Mouse (Mus musculus) brain, embryonic 18.5 days (tissue): ENCODE results near the gene Dmbt1.
"Not testable (repeated sequence)": the region's sequence is repeated elsewhere in the genome, so short reads cannot be mapped to it uniquely, and the experiment has no call there.

Experiments used
- DNase-seq: peaks from one replicate; pipeline ENCODE4 v3.0.0-alpha.2; 2012; ENCODE audit warnings: low read depth, low spot score

The Dmbt1 gene

GRCm38 (mm10) chr7:131031755-131032154 lies at the start of gene Dmbt1:
Gene Dmbt1 (plus strand): TSS chr7:131032053.
- no peak for DNase-seq

DNA sequence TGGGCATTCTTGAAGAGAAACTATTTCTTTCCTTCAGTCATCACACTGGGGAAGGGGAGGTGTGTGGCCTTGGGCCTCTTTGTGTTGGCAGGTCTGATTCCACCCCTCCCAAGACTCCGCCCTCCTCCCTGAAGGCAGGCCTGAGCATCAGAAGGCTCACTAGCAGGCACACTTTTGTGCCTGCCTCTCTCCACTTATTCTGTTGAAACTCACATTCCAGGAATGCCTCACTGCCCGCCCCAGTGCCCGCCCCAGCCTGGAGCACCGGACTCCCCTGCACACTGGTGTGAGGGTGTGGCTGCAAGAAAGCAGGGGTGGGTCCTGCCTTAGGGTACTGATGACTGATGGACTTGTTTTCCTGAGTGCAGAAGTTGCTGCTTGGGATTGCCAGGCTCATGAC lies 49.5 kb upstream of the Dmbt1 start:
- DNase-seq: no peak

DNA sequence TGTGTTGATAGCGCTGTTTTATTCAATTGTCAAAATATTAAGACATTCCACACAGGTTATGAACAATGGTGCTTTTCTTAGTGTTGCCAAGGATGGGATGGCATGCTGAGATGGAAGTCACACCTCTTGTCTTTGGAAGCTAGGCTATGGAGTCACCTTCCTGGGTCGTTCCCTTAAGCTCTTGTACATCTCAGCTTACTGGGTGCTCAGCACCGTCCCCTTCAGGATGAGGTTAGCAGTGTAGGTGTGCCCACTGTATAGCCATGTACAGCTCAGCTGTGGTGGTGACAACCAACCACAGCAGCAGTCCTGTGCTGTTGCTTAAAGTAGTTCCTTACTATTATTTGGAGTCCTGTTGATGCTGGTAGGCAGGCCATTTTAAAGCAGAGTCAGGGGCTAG lies 49.0 kb upstream of the Dmbt1 start:
- no peak for DNase-seq

GRCm38 (mm10) chr7:130984294-130984693 lies 47.6 kb upstream of the Dmbt1 start:
- no peak for DNase-seq

GRCm38 (mm10) chr7:130985193-130985592 lies 46.7 kb upstream of the Dmbt1 start:
- DNase-seq: no peak

GRCm38 (mm10) chr7:130985716-130986115 lies 46.1 kb upstream of the Dmbt1 start:
- DNase-seq: no peak

GRCm38 (mm10) chr7:130988146-130988545 lies 43.7 kb upstream of the Dmbt1 start:
- DNase-seq: no peak

GRCm38 (mm10) chr7:130989371-130989770 lies 42.5 kb upstream of the Dmbt1 start:
- DNase-seq: no peak

DNA sequence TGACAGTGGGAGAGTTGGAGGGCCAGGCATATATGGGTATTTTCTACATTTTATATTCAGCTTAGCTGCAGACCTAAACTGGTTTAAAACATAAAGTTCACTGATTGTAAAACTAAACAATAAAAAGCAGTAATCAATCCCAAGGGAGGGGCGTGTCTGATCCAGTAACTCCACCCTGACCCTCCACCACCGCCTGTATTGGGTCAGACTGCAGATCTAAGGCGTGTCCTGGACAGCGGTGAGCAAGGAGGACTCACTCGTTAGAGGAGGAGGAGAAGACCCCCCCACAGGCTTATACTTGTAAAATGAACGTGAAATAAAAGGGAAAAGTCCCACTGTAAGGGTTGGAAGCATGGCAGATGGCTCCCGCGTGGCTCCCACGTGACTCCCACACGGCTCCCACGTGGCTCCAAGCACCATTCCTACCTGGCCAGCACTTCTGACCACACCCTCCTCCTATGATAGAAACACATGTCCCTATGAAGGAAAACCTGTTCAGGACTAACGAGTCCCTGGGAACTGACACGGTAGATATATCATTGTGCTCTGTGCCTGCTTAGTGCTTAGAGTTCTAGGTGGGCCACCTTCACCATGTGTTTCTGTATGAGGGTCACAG lies 40.6 kb upstream of the Dmbt1 start:
- DNase-seq: no peak

- DNase-seq: no peak
Observed at GRCm38 (mm10) chr7:130993907-130994306, 37.9 kb upstream of the Dmbt1 start.

GRCm38 (mm10) chr7:131001976-131002726 lies 29.7 kb upstream of the Dmbt1 start:
- no peak for DNase-seq

GRCm38 (mm10) chr7:131004071-131004470 lies 27.8 kb upstream of the Dmbt1 start:
- no peak for DNase-seq

GRCm38 (mm10) chr7:131007221-131007620 lies 24.6 kb upstream of the Dmbt1 start:
- DNase-seq: no peak

DNA sequence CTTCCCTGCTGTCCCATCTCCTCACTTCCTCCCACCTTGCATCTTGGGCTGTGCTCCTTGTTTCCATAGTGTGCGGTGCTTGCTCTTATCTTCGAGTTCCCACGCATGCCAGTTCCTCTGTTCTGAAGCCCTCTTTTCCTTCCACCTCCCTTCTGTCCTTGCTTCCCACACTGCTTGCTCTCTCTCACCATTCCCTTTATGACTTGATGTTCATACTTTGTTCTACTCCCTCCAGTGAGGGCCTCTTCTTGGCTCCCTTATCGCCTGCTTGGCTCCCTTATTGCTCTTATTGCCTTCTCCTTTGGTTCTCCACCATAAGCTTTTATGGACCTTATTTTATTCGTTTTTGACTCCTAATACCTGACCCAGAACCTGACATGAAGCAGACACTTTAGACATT lies 22.7 kb upstream of the Dmbt1 start:
- DNase-seq: no peak

DNA sequence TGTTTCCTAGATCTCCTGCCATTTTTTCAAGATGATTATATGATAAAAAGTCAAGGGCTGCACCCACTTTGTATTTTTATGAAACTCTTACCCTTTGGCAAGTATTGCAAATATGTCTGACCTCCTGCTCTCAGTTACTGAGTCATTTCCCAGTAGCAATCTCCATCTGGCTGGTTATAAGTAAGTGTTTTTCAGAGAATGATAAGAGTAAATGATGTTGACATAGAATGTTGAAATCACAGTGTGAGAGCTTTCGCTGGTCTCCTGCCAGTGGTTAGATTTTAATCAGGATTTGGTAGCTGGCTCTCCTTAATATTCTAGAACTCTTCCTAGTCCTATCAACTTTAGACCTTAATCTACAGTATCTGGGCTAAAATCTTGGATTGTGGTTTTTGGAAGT lies 20.0 kb upstream of the Dmbt1 start:
- no peak for DNase-seq

DNA sequence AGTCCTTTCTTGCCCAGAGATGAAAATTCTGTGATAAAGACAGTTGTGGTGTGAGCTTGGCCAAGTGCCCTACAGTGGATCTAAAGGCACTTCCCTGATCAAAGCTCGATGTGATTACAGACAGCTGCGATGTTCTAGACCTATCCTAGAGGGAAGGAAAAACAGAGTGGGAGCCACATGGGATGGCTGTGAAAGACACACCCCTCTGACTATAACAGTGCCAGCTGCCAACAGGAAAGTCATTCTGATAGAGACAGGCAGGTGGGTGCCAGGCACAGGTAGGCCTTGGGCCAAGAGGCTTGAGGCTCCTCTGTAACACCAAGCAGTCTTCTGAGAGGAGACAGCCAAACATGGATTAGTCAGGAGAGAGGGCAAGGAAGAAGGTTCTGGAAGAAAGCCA lies 12.7 kb upstream of the Dmbt1 start:
- DNase-seq: no peak

GRCm38 (mm10) chr7:131024807-131025206 lies 7.0 kb upstream of the Dmbt1 start:
- no peak for DNase-seq

DNA sequence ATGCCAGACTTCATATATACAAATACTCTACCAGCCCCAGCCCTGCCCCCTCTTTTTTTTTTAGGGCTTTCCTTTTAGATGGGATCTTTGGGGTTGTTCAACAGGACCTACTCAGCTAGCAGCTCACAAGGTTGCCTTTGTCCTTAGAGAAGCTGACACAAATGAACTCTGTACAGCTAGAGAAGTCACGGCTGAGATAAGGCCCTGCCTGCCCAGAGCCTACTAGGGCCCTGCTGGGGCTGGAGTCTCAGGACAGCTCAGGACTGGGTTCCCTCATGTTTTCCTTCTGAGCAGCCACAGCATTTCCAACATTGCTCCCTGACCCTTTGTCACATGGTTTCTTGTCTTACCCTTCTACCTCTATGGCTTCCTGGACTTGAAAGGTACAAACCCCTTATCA lies 4.3 kb upstream of the Dmbt1 start:
- no peak for DNase-seq

- no peak for DNase-seq
Observed at GRCm38 (mm10) chr7:131036396-131036795, 4.5 kb downstream of the Dmbt1 start.

GRCm38 (mm10) chr7:131037083-131037482 lies 5.2 kb downstream of the Dmbt1 start:
- DNase-seq: no peak

DNA sequence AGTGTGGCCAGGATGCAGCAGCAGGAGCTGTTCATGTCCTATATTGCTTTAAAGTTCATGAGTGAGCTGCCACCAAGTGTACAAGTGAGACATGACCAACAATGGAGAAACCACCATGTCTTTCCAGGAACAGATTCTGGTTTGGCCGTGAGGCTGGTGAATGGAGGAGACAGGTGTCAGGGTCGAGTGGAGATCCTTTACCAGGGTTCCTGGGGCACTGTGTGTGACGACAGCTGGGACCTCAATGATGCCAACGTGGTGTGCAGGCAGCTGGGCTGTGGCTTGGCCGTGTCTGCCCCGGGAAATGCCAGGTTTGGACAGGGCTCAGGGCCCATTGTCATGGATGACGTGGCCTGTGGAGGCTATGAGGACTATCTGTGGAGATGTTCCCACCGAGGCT lies 8.9 kb downstream of the Dmbt1 start:
- DNase-seq: not testable (repeated sequence)

GRCm38 (mm10) chr7:131042657-131043056 lies 10.8 kb downstream of the Dmbt1 start:
- no peak for DNase-seq

DNA sequence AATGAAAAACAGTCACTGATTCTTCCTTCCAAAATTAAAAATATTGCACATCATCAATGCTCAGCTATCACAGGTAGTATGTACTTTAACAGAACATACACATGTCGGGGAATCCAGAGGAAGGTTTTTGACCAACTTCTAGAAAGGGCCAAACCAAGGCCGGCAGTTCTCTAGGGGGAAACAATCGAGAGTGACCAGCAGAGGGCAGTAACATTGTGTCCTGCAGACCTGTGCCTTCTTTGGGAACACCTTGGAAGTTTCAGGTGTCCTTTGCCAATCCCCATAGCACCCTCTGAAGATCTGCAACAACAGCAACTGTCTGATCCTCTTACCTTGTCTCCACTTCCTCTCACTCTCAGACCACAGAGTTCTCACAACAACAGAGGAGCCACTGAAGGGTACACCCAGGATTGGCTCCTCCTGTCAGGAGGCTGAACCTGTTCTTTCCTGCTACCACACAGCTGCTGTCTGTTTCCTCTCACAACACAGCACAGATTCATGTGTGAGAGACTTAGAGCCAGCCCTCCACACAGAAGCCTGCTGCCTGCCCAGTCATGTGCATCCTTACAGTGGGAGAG lies 13.5 kb downstream of the Dmbt1 start:
- DNase-seq: not testable (repeated sequence)
